Mouse (Mus musculus): ENCODE results near the gene Olfr1196.
"Not testable (repeated sequence)": the region's sequence is repeated elsewhere in the genome, so short reads cannot be mapped to it uniquely, and the experiment has no call there.

Olfr1196 gene

DNA sequence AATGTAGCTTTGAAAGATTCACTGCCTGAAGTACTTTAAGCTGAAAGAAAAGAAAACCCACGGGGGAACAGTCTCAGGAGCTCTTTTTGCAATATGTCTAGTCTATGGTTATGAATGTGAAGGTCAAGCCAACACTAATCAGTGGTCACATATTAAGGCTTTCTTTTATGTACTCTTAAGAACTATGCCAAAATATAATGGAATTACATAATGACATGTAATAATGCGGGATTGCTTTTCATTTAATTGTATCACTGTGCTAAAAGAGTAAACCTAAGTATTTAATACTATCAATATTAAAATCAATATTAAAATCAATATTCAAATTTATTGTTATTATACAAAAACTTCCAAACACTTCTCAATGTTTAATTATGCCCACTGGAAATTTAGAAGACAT is at the start of gene Olfr1196:
Gene Olfr1196 (minus strand): TSS at position 101 of the 400 bp plus-strand sequence.
- no peak for DNase-seq

DNA sequence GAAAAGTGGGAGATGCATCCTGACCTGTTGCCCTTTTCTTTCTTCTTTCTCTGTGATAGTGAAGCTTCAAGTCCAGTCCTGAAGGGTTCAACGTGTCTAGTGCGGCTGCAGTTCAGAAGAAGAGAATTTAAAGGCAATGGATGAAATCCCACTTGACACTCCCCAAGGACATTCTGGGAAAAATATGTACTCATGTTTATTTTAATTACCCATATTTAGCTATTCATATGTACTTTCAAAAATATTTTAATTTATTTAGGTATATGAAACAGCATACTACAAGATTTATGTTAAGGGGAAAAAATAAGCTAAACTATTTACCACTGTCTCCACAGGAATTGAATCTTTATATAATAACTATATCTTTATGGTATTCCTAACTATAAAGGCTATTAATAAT is 46.9 kb upstream of the Olfr1196 start, which contains the start of gene Olfr1198:
Gene Olfr1198 (minus strand): TSS at position 101 of the 400 bp plus-strand sequence.
- no peak for DNase-seq

DNA sequence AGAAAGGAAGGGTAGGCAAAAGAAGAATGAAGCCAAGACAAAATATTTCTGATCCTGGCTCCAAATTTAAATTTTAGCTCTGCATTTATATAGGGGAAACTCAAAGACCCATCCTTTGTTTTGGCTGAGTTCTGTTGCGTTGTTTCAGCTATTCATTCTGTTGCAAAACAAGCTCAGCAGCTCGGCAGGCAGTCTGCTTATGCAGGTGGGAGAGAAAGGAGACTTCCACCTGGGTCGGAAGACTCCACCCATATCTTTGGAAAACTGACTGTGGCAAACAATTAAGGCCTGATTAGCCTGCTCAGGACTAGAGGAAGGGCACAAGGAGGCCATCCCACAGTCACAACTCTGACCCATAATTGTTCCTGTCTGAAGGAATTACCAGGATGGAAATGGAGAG is 39.0 kb upstream of the Olfr1196 start:
- no peak for DNase-seq

DNA sequence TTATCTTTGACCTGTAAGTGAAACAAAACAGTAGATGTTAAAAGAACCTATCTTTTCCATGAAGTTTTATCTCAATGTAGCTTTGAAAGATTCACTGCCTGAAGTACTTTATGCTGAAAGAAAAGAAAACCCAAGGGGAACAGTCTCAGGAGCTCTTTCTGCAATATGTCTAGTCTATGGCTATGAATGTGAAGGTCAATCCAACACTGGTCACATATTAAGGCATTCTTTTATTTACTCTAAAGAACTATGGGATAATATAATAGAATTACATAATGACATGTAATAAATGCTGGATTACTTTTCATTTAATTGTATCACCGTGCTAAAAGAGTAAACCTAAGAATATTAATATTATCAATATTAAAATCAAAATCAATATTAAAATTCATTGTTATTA is 27.9 kb upstream of the Olfr1196 start, which contains the start of gene Olfr1197:
Gene Olfr1197 (minus strand): TSS at position 101 of the 400 bp plus-strand sequence.
- no peak for DNase-seq

DNA sequence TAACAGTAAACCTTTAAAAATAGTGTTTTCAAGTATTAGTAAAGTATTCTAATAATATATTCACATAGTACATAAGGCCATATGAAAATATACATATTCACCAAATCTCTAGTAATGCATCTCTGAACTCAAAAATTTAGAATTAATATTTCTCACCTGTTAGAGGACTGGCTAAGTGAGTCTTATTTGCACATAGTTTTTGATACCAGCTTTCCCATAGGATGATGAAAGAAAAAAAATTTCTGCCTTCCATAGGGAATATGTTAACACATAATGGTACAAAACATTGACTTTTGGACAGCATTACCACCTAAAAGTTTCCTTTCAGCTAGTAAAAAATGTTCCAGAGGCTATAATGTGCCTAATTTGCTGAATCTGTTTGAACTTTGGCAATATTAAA is 15.3 kb downstream of the Olfr1196 start, which contains the start of gene Olfr1195:
Gene Olfr1195 (minus strand): TSS at position 101 of the 400 bp plus-strand sequence.
- no peak for DNase-seq

DNA sequence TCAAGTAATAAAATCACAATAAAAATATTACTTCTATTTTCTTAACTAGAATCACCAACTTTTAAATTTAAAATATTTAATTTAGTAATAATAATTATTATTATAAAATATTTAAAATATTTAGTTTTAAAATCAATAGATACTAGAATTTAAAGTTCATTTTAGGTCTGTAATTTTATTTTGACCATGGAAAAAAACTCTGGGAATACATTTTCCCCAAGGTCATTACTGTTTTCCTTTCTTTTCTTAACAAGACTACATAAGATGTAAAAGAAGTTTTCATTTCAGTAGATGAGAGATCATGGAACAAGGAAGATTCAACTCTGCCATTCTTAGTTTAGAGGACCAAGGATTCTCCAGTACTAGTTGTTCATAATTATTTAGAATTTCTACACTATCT is 29.1 kb downstream of the Olfr1196 start, which contains the start of gene Olfr1193:
Gene Olfr1193 (plus strand): TSS at position 301 of the 400 bp plus-strand sequence.
- DNase-seq, result not testable (repeated sequence)

DNA sequence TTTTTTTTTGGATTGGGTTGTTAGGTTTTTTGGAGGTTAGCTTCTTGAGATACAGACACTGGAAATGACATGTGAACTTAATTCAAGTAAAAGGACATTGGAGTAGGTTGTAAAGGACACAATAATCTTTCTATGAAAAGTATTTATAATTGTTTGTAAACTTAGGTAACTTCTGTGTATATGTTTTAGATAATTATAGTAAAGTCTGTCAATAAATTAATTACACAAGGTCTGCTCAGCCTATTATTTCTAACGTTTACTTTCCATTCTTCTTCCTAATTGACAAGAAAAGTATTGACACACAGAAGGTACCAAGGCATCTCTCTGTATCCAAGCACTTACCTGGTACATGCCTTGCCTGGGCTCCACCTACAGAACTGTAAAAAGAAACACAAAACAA is 56.2 kb downstream of the Olfr1196 start, which contains the start of gene Olfr1192-ps1:
Gene Olfr1192-ps1 (plus strand): TSS at position 301 of the 400 bp plus-strand sequence.
- DNase-seq, result no peak

Data from cerebellum, postnatal 14 days (tissue).